Mouse (Mus musculus): ENCODE measurements around the gene Ahrr.

GRCm38 (mm10) chr13:74172036-74172435, 120.1 kb downstream of the Ahrr start:
- TF ChIP-seq GATA1 (IDR thresholded peaks at IDR 0.05; ENCODE audit: borderline replicate concordance, low read length) (no peak), FLI1 (IDR thresholded peaks at IDR 0.05; ENCODE audit: low read length) (no peak)
